8 mouse cellular contexts compared by ENCODE assay signal in genomic region chr4:49632139-49632481, GRCm38 (mm10). TPM values are rescaled to one million over a fixed set of nuclear protein-coding genes. Genes with fewer than 3 reads are reported as not detected.
A peak's percentile ranks its signal among the peaks of the same experiment; 100 is the strongest.
DNase-seq lines count a peak whose midpoint lies in the region; ATAC-seq and TF ChIP-seq lines count a peak whose summit lies in the region.

No protein-coding gene starts in this region.

- no peaks in the 10 kb centered on the region for H3K27me3 ChIP-seq in kidney, adult 2 months (replicated peaks; ENCODE audit: control insufficient read depth, insufficient read depth, low read length)
- no peaks in the 10 kb centered on the region for H3K27me3 ChIP-seq in hindbrain, embryonic 12.5 days
- no peaks in the 10 kb centered on the region for H3K27me3 ChIP-seq in midbrain, embryonic 13.5 days

- peak; percentile 2 for ATAC-seq in activated CD4-positive, CD25-positive, alpha-beta regulatory T cell, adult 4 months
- ATAC-seq in hindbrain, embryonic 12.5 days (ENCODE audit: low FRiP score) = peak; percentile 87
- ATAC-seq in midbrain, embryonic 13.5 days = no peak

- H3K4me2 ChIP-seq in hindbrain, embryonic 12.5 days (replicated peaks) = peak overlapping the region; percentile 80
- H3K4me2 ChIP-seq in midbrain, embryonic 13.5 days (replicated peaks) = peak overlapping the region; percentile 69

- DNase-seq in kidney, adult 2 months = no peak
- no peak for DNase-seq in kidney, adult 18-20 months
- no peak for DNase-seq in gastrocnemius, adult 18-20 months (ENCODE audit: low spot score)
- no peak for DNase-seq in right cerebral cortex, postnatal 14 days
- no peak for DNase-seq in adrenal gland, postnatal 4 days (ENCODE audit: low spot score in 2 of 2)

- no peak for TF ChIP-seq POLR2A in kidney, adult 2 months (IDR thresholded peaks at IDR 0.05; ENCODE audit: low read depth, low read length)

- H3K27ac ChIP-seq in kidney, adult 2 months (ENCODE audit: insufficient read depth, low read depth, low read length) = peak overlapping the region; percentile 54
- peak overlapping the region; percentile 88 for H3K27ac ChIP-seq in hindbrain, embryonic 12.5 days
- peak overlapping the region; percentile 87 for H3K27ac ChIP-seq in midbrain, embryonic 13.5 days

- no peak for TF ChIP-seq CTCF in kidney, adult 2 months (conservative IDR thresholded peaks at IDR 0.05; ENCODE audit: insufficient read depth, insufficient read length, low read depth, low read length)

- WGBS in kidney, adult 2 months = under 1% methylated on average over 30 of the region's 30 CpGs
- WGBS in hindbrain, embryonic 12.5 days = under 1% methylated on average over 30 of the region's 30 CpGs
- under 1% methylated on average over 30 of the region's 30 CpGs for WGBS in midbrain, embryonic 13.5 days

- peak overlapping the region; percentile 96 for H3K4me3 ChIP-seq in kidney, adult 2 months (ENCODE audit: insufficient read depth, low read depth, low read length)
- H3K4me3 ChIP-seq in hindbrain, embryonic 12.5 days = peak overlapping the region; percentile 83
- H3K4me3 ChIP-seq in midbrain, embryonic 13.5 days (replicated peaks) = peak overlapping the region; percentile 78

- no peaks in the 10 kb centered on the region; the same call in 1 of the 2 replicates for H3K4me1 ChIP-seq in kidney, adult 2 months (ENCODE audit: control insufficient read depth, insufficient read depth, low read length)
- peaks cover 18% of the 10 kb centered on the region for H3K4me1 ChIP-seq in hindbrain, embryonic 12.5 days
- peaks cover 16% of the 10 kb centered on the region for H3K4me1 ChIP-seq in midbrain, embryonic 13.5 days (replicated peaks)

- no peaks in the 10 kb centered on the region for H3K9me3 ChIP-seq in hindbrain, embryonic 12.5 days (replicated peaks)
- no peaks in the 10 kb centered on the region for H3K9me3 ChIP-seq in midbrain, embryonic 13.5 days

- peak overlapping the region; percentile 89 for H3K9ac ChIP-seq in hindbrain, embryonic 12.5 days
- peak overlapping the region; percentile 84 for H3K9ac ChIP-seq in midbrain, embryonic 13.5 days (replicated peaks)

- no peaks in the 10 kb centered on the region for H3K36me3 ChIP-seq in kidney, adult 2 months (ENCODE audit: control insufficient read depth, insufficient read depth, low read length)
- H3K36me3 ChIP-seq in hindbrain, embryonic 12.5 days = peaks cover 33% of the 10 kb centered on the region
- H3K36me3 ChIP-seq in midbrain, embryonic 13.5 days = peaks cover 28% of the 10 kb centered on the region

RNA-seq across cellular contexts. Expression of gene Rnf20, which starts 0.3 kb away (rescaled TPM):
- polyA plus RNA-seq in kidney, adult 2 months (2012; rRNA removed) = 14.1 and 15.3 TPM in 2 replicates
- 10 to 100 TPM; 52.9 to 59.0 TPM for polyA plus RNA-seq in activated CD4-positive, CD25-positive, alpha-beta regulatory T cell, adult 4 months (2017; shearing (Covaris generic))
- polyA plus RNA-seq in hindbrain, embryonic 12.5 days (2016; fragmentation: Nextera tagmentation; extraction: Ambion mirVana) = 67.6 TPM in 2 replicates
- 66.2 and 68.8 TPM in 2 replicates for polyA plus RNA-seq in midbrain, embryonic 13.5 days (2015; fragmentation: Nextera tagmentation; extraction: Ambion mirVana)
- 10 to 100 TPM; 25.9 to 28.0 TPM for total RNA-seq in gastrocnemius, adult 18-20 months (2021)
- 10 to 100 TPM; 60.6 to 60.8 TPM for total RNA-seq in adrenal gland, postnatal 4 days (2021)

RNA-seq across cellular contexts. Expression of gene Tmem246, which starts 34.4 kb away (rescaled TPM):
- 35.8 and 45.9 TPM in 2 replicates for polyA plus RNA-seq in kidney, adult 2 months (2012; rRNA removed)
- polyA plus RNA-seq in activated CD4-positive, CD25-positive, alpha-beta regulatory T cell, adult 4 months (2017; shearing (Covaris generic)) = not detected
- 31.0 and 33.3 TPM in 2 replicates for polyA plus RNA-seq in hindbrain, embryonic 12.5 days (2016; fragmentation: Nextera tagmentation; extraction: Ambion mirVana)
- 48.7 and 50.5 TPM in 2 replicates for polyA plus RNA-seq in midbrain, embryonic 13.5 days (2015; fragmentation: Nextera tagmentation; extraction: Ambion mirVana)
- 10 to 100 TPM; 26.1 to 29.1 TPM for total RNA-seq in gastrocnemius, adult 18-20 months (2021)
- 10 to 100 TPM; 13.8 to 14.0 TPM for total RNA-seq in adrenal gland, postnatal 4 days (2021)

RNA-seq across cellular contexts. Expression of gene Ppp3r2, which starts 49.7 kb away (rescaled TPM):
- polyA plus RNA-seq in kidney, adult 2 months (2012; rRNA removed) = 0.02 TPM in 1 of 2 replicates, not detected in the other
- under 1 TPM in 1 of 2 experiments, not detected in 1; 0.36 TPM for polyA plus RNA-seq in activated CD4-positive, CD25-positive, alpha-beta regulatory T cell, adult 4 months (2017; shearing (Covaris generic))
- 0.17 and 0.18 TPM in 2 replicates for polyA plus RNA-seq in hindbrain, embryonic 12.5 days (2016; fragmentation: Nextera tagmentation; extraction: Ambion mirVana)
- 0.11 and 0.31 TPM in 2 replicates for polyA plus RNA-seq in midbrain, embryonic 13.5 days (2015; fragmentation: Nextera tagmentation; extraction: Ambion mirVana)
- total RNA-seq in gastrocnemius, adult 18-20 months (2021) = not detected
- total RNA-seq in adrenal gland, postnatal 4 days (2021) = not detected

Comparison
In these comparisons a context has a peak if more than half of its experiments do, and no peak if none do; other contexts are left out.
1. RNA of gene Tmem246, which starts 34.4 kb away (polyA plus RNA-seq): 48.7 to 50.5 TPM in midbrain, embryonic 13.5 days, 35.8 to 45.9 TPM in kidney, adult 2 months and 31.0 to 33.3 TPM in hindbrain, embryonic 12.5 days; not detected in activated CD4-positive, CD25-positive, alpha-beta regulatory T cell, adult 4 months; every median in the first group is over 10 times any median in the second.
2. Peak in every context shown above with its lines, with median percentiles within 50 percentile points of each other: H3K27ac ChIP-seq and H3K4me3 ChIP-seq.